ENCODE assay signal across 8 mouse cellular contexts in genomic region chr19:41101390-41101789, GRCm38 (mm10). TPM values are rescaled to one million over a fixed set of nuclear protein-coding genes. Genes with fewer than 3 reads are reported as not detected.
DNase-seq lines count a peak whose midpoint lies in the region; ATAC-seq and TF ChIP-seq lines count a peak whose summit lies in the region.
"Had no signal": no experiment of that assay in that cellular context is flagged by ENCODE, and none has a peak within 500 bp of the region (broad histone marks: within the 10 kb centered on the region; RNA-seq: fewer than 3 reads in every experiment).

No protein-coding gene starts in this region.

- H3K4me2 ChIP-seq in heart, embryonic 15.5 days, result no peak overlapping the region

- no peaks in the 10 kb centered on the region for H3K9me3 ChIP-seq in heart, embryonic 15.5 days (replicated peaks)
- H3K9me3 ChIP-seq: megakaryocyte, embryonic 14.5 days had no signal

- H3K27ac ChIP-seq in heart, embryonic 15.5 days, result no peak overlapping the region

- no peak overlapping the region for H3K4me3 ChIP-seq in lung, adult 2 months (replicated peaks; ENCODE audit: extremely low read depth, low read depth, low read length)
- H3K4me3 ChIP-seq in heart, embryonic 15.5 days, result no peak overlapping the region
- H3K4me3 ChIP-seq: megakaryocyte, embryonic 14.5 days had no signal

- no peaks in the 10 kb centered on the region for H3K4me1 ChIP-seq in lung, adult 2 months (ENCODE audit: control insufficient read depth, insufficient read depth, low read length)
- no peaks in the 10 kb centered on the region for H3K4me1 ChIP-seq in heart, embryonic 15.5 days (replicated peaks)

- WGBS in lung, adult 2 months, result 65% methylated on average over 8 of the region's 8 CpGs
- 76% methylated on average over 8 of the region's 8 CpGs for WGBS in heart, embryonic 15.5 days

- DNase-seq in lung, postnatal 36 days, result peak; percentile 5
- no peak for DNase-seq in lung, adult 2 months
- DNase-seq in cerebellum, postnatal 10 days, result peak; percentile 97 to 98
- DNase-seq in left cerebral cortex, postnatal 36 days (ENCODE audit: low spot score in 2 of 2), result peak; percentile 34 to 54
- no peak for DNase-seq in urinary bladder, postnatal 25 days (ENCODE audit: low spot score)

- no peak for TF ChIP-seq CTCF in lung, adult 2 months (IDR thresholded peaks at IDR 0.05; ENCODE audit: insufficient read depth, low read length)

- no peaks in the 10 kb centered on the region for H3K36me3 ChIP-seq in heart, embryonic 15.5 days

- H3K9ac ChIP-seq in heart, embryonic 15.5 days, result no peak overlapping the region

- no peak for TF ChIP-seq POLR2A in lung, adult 2 months (IDR thresholded peaks at IDR 0.05; ENCODE audit: borderline replicate concordance, extremely low read depth, low read depth, low read length)

- intact Hi-C loops in left cerebral cortex, postnatal 36 days (cut with DNase I), result loop anchor here (5.0 kb wide), 1 partner anchor 141 kb away; no protein-coding TSS in a partner anchor

- 0 out of 2 replicates have a peak, but pooled peaks have one; percentile 24 for ATAC-seq in heart, embryonic 15.5 days (replicated peaks; ENCODE audit: insufficient number of reproducible peaks, insufficient read depth, low FRiP score, low read depth)
- no peak for ATAC-seq in inflammation-experienced regulatory T-cells, adult 6 months

- H3K27me3 ChIP-seq in heart, embryonic 15.5 days, result 0 out of 2 replicates have a peak, but pooled peaks cover 3% of the 10 kb centered on the region

RNA-seq across cellular contexts. Expression of gene Opalin, which starts 24.5 kb away (rescaled TPM):
- polyA plus RNA-seq in lung, adult 2 months (2012; rRNA removed), result not detected in 2 replicates
- polyA plus RNA-seq in heart, embryonic 15.5 days (2015; fragmentation: Nextera tagmentation; extraction: Ambion mirVana), result not detected in 2 replicates
- total RNA-seq in left cerebral cortex, postnatal 36 days (2021), result 10 to 100 TPM in 1 of 2 experiments, 1 to 10 TPM in 1; 7.7 to 18.0 TPM
- not detected for polyA plus RNA-seq in inflammation-experienced regulatory T-cells, adult 6 months (2017; shearing (Covaris generic))

Comparison
In these comparisons a context has a peak if more than half of its experiments do, and no peak if none do; other contexts are left out.
1. DNase-seq: peak in lung, postnatal 36 days (single experiment), cerebellum, postnatal 10 days (2 of 2) and left cerebral cortex, postnatal 36 days (2 of 2); none in lung, adult 2 months (single experiment) and urinary bladder, postnatal 25 days (single experiment).